Mouse (Mus musculus): ENCODE results near the gene 9430097D07Rik. TPM values are rescaled to one million over a fixed set of nuclear protein-coding genes. Genes with fewer than 3 reads are reported as not detected.

9430097D07Rik gene
- total and polyA plus RNA-seq, 2 experiments from 2014 or later = 0.16 to 0.69 TPM

- peak overlapping the region; percentile 91 for H3K27ac ChIP-seq (ENCODE audit: low read depth, low read length)
- no peak for TF ChIP-seq CTCF (IDR thresholded peaks at IDR 0.05)
- DNase-seq (ENCODE audit: low spot score) = peak; percentile 25
- peaks cover 13% of the 10 kb centered on the region for H3K4me1 ChIP-seq (ENCODE audit: insufficient read depth, low read length)
- H3K4me3 ChIP-seq (ENCODE audit: low read depth, low read length) = peak overlapping the region; percentile 92
- H3K4me2 ChIP-seq (ENCODE audit: low read depth, low read length, poor library complexity, severe bottlenecking) = peak overlapping the region; percentile 65
- peak overlapping the region; percentile 94 for H3K9ac ChIP-seq (replicated peaks; ENCODE audit: low read length, poor library complexity, severe bottlenecking)
- H3K27me3 ChIP-seq (ENCODE audit: insufficient read depth, low read length) = no peaks in the 10 kb centered on the region
- 11% methylated on average over 9 of the region's 9 CpGs for WGBS
- no peaks in the 10 kb centered on the region for H3K36me3 ChIP-seq (ENCODE audit: insufficient read depth, low read length)
- H3K9me3 ChIP-seq (ENCODE audit: low read length) = no peaks in the 10 kb centered on the region
- no peak for ATAC-seq (ENCODE audit: low FRiP score)
These were observed 38.1 kb downstream of the 9430097D07Rik start for GRCm38 (mm10) chr2:32537360-32537905.

- Histone ChIP-seq H3K4me1 (ENCODE audit: insufficient read depth, low read length) (peaks cover 13% of the 10 kb centered on the region), H3K36me3 (ENCODE audit: insufficient read depth, low read length) (no peaks in the 10 kb centered on the region), H3K4me2 (ENCODE audit: low read depth, low read length, poor library complexity, severe bottlenecking) (peak overlapping the region; percentile 65), H3K27ac (ENCODE audit: low read depth, low read length) (peak overlapping the region; percentile 91), H3K27me3 (ENCODE audit: insufficient read depth, low read length) (no peaks in the 10 kb centered on the region), H3K9me3 (ENCODE audit: low read length) (no peaks in the 10 kb centered on the region), H3K9ac (replicated peaks; ENCODE audit: low read length, poor library complexity, severe bottlenecking) (peak overlapping the region; percentile 94), H3K4me3 (ENCODE audit: low read depth, low read length) (peak overlapping the region; percentile 92)
- no peak for ATAC-seq (ENCODE audit: low FRiP score)
- WGBS = 2% methylated on average over 11 of the region's 11 CpGs
- peak; percentile 59 for DNase-seq (ENCODE audit: low spot score)
- TF ChIP-seq CTCF (IDR thresholded peaks at IDR 0.05) = peak; percentile 40; the same call in 1 of the 2 replicates
These were observed 38.7 kb downstream of the 9430097D07Rik start for GRCm38 (mm10) chr2:32536634-32537359.

GRCm38 (mm10) chr2:32536086-32536633 lies 39.3 kb downstream of the 9430097D07Rik start:
- Histone ChIP-seq H3K9ac (replicated peaks; ENCODE audit: low read length, poor library complexity, severe bottlenecking) (peak overlapping the region; percentile 94), H3K27ac (ENCODE audit: low read depth, low read length) (peak overlapping the region; percentile 91), H3K9me3 (ENCODE audit: low read length) (no peaks in the 10 kb centered on the region), H3K4me3 (ENCODE audit: low read depth, low read length) (peak overlapping the region; percentile 92), H3K4me2 (ENCODE audit: low read depth, low read length, poor library complexity, severe bottlenecking) (peak overlapping the region; percentile 65), H3K27me3 (ENCODE audit: insufficient read depth, low read length) (no peaks in the 10 kb centered on the region), H3K4me1 (ENCODE audit: insufficient read depth, low read length) (peaks cover 13% of the 10 kb centered on the region), H3K36me3 (ENCODE audit: insufficient read depth, low read length) (no peaks in the 10 kb centered on the region)
- under 1% methylated on average over 14 of the region's 14 CpGs for WGBS
- ATAC-seq (ENCODE audit: low FRiP score) = no peak
- no peak for TF ChIP-seq CTCF (IDR thresholded peaks at IDR 0.05)
- DNase-seq (ENCODE audit: low spot score) = peak; percentile 42

GRCm38 (mm10) chr2:32535501-32535991 lies 39.9 kb downstream of the 9430097D07Rik start:
- Histone ChIP-seq H3K9ac (replicated peaks; ENCODE audit: low read length, poor library complexity, severe bottlenecking) (peak overlapping the region; percentile 94), H3K27ac (ENCODE audit: low read depth, low read length) (peak overlapping the region; percentile 91), H3K4me3 (ENCODE audit: low read depth, low read length) (peak overlapping the region; percentile 92), H3K9me3 (ENCODE audit: low read length) (no peaks in the 10 kb centered on the region), H3K27me3 (ENCODE audit: insufficient read depth, low read length) (no peaks in the 10 kb centered on the region), H3K4me1 (ENCODE audit: insufficient read depth, low read length) (peaks cover 13% of the 10 kb centered on the region), H3K36me3 (ENCODE audit: insufficient read depth, low read length) (no peaks in the 10 kb centered on the region), H3K4me2 (ENCODE audit: low read depth, low read length, poor library complexity, severe bottlenecking) (peak overlapping the region; percentile 65)
- under 1% methylated on average over 39 of the region's 56 CpGs for WGBS
- no peak for TF ChIP-seq CTCF (IDR thresholded peaks at IDR 0.05)
- DNase-seq (ENCODE audit: low spot score) = peak; percentile 41
- peak; percentile 18 for ATAC-seq (ENCODE audit: low FRiP score)

- no peak for TF ChIP-seq CTCF (IDR thresholded peaks at IDR 0.05)
- DNase-seq (ENCODE audit: low spot score) (peak; percentile 98), ATAC-seq (ENCODE audit: low FRiP score) (peak; percentile 95)
- Histone ChIP-seq H3K4me1 (ENCODE audit: insufficient read depth, low read length) (peaks cover 13% of the 10 kb centered on the region), H3K4me3 (ENCODE audit: low read depth, low read length) (peak within 1 kb of the TSS; percentile 92), H3K9me3 (ENCODE audit: low read length) (no peaks in the 10 kb centered on the region), H3K27ac (ENCODE audit: low read depth, low read length) (peak within 1 kb of the TSS; percentile 91), H3K4me2 (ENCODE audit: low read depth, low read length, poor library complexity, severe bottlenecking) (peak within 1 kb of the TSS; percentile 65), H3K9ac (replicated peaks; ENCODE audit: low read length, poor library complexity, severe bottlenecking) (peak within 1 kb of the TSS; percentile 94), H3K27me3 (ENCODE audit: insufficient read depth, low read length) (no peaks in the 10 kb centered on the region), H3K36me3 (ENCODE audit: insufficient read depth, low read length) (no peaks in the 10 kb centered on the region)
- WGBS = 1% methylated on average over 61 of the region's 67 CpGs
These were observed 40.6 kb downstream of the 9430097D07Rik start, which contains the start of gene Fam102a for GRCm38 (mm10) chr2:32534733-32535471. Gene Fam102a (plus strand): TSS chr2:32535332.

Data from midbrain, postnatal 0 days (tissue).